In the genomic region with DNA sequence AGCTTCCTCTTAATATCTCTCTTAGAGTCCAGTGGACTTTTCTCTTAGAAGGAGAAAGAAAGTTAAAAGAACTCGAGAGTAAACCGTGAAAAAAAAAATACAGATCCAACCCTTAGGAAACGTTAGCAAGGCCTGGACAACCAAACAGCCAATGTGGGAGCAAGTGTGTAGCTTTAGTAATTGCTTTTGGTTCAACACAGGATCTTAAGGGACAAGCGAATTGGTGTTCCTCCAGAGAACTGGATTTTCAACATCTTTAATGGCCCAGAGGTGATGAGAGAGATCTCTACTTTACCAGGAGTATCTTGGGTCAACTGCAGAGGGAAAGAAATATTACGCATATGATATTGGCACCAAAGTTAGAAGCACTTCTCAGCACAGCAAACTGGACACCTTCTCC, we compare ENCODE assay signal across 8 mouse cellular contexts. TPM values are rescaled to one million over a fixed set of nuclear protein-coding genes. Genes with fewer than 3 reads are reported as not detected.
DNase-seq lines count a peak whose midpoint lies in the region; ATAC-seq lines count a peak whose summit lies in the region.
"Had no signal": no experiment of that assay in that cellular context is flagged by ENCODE, and none has a peak within 500 bp of the region (broad histone marks: within the 10 kb centered on the region; RNA-seq: fewer than 3 reads in every experiment).

No protein-coding gene starts in this region.

- ATAC-seq in liver, embryonic 11.5 days (replicated peaks; ENCODE audit: low FRiP score), result no peak
- ATAC-seq in forebrain, embryonic 13.5 days, result no peak
- no peak for ATAC-seq in limb, embryonic 11.5 days (ENCODE audit: insufficient number of reproducible peaks, low FRiP score, low TSS enrichment, low read depth)
- ATAC-seq in neural tube, embryonic 14.5 days (ENCODE audit: low read depth), result no peak

- H3K4me2 ChIP-seq in liver, embryonic 11.5 days, result peak overlapping the region; percentile 100
- peak overlapping the region; percentile 100 for H3K4me2 ChIP-seq in forebrain, embryonic 13.5 days
- peak overlapping the region; percentile 96 for H3K4me2 ChIP-seq in limb, embryonic 11.5 days (ENCODE audit: low read depth, severe bottlenecking)
- H3K4me2 ChIP-seq in neural tube, embryonic 14.5 days (ENCODE audit: low read depth, low read length), result no peak overlapping the region

- no peaks in the 10 kb centered on the region for H3K9me3 ChIP-seq in liver, embryonic 11.5 days (ENCODE audit: control insufficient read depth, low read length)
- H3K9me3 ChIP-seq in forebrain, embryonic 13.5 days (replicated peaks), result no peaks in the 10 kb centered on the region; the same call in 1 of the 2 replicates
- H3K9me3 ChIP-seq in limb, embryonic 11.5 days (ENCODE audit: control insufficient read depth, low read length), result no peaks in the 10 kb centered on the region
- H3K9me3 ChIP-seq in neural tube, embryonic 14.5 days (ENCODE audit: control insufficient read depth, low read length), result no peaks in the 10 kb centered on the region

- H3K36me3 ChIP-seq in liver, embryonic 11.5 days (ENCODE audit: control insufficient read depth, insufficient read depth, low read length), result no peaks in the 10 kb centered on the region
- H3K36me3 ChIP-seq in forebrain, embryonic 13.5 days (ENCODE audit: poor library complexity, severe bottlenecking), result no peaks in the 10 kb centered on the region
- no peaks in the 10 kb centered on the region for H3K36me3 ChIP-seq in limb, embryonic 11.5 days (ENCODE audit: control insufficient read depth, insufficient read depth, low read length)
- no peaks in the 10 kb centered on the region for H3K36me3 ChIP-seq in neural tube, embryonic 14.5 days (ENCODE audit: control insufficient read depth, insufficient read depth, low read length)

- peaks cover 62% of the 10 kb centered on the region for H3K27me3 ChIP-seq in liver, embryonic 11.5 days (replicated peaks; ENCODE audit: control insufficient read depth, insufficient read depth, low read length)
- H3K27me3 ChIP-seq in forebrain, embryonic 13.5 days, result peaks cover 53% of the 10 kb centered on the region
- H3K27me3 ChIP-seq in limb, embryonic 11.5 days (ENCODE audit: control insufficient read depth, insufficient read depth, low read length), result peaks cover 43% of the 10 kb centered on the region
- peaks cover 41% of the 10 kb centered on the region for H3K27me3 ChIP-seq in neural tube, embryonic 14.5 days (ENCODE audit: control insufficient read depth, insufficient read depth, low read length)
- H3K27me3 ChIP-seq: Patski had no signal

- no peak for DNase-seq in liver, embryonic 11.5 days (ENCODE audit: low spot score)
- no peak for DNase-seq in liver
- DNase-seq in limb, embryonic 11.5 days (ENCODE audit: low spot score), result peak; percentile 29
- DNase-seq in retina, postnatal 1 day, result no peak
- DNase-seq in yolk sac, embryonic 10.5 days (ENCODE audit: low spot score), result no peak

- H3K27ac ChIP-seq in liver, embryonic 11.5 days (ENCODE audit: low read depth, low read length), result no peak overlapping the region
- no peak overlapping the region for H3K27ac ChIP-seq in forebrain, embryonic 13.5 days
- H3K27ac ChIP-seq in limb, embryonic 11.5 days (replicated peaks; ENCODE audit: low read depth, low read length), result no peak overlapping the region
- no peak overlapping the region for H3K27ac ChIP-seq in neural tube, embryonic 14.5 days (ENCODE audit: low read depth, low read length)

- H3K4me1 ChIP-seq in liver, embryonic 11.5 days (replicated peaks; ENCODE audit: control insufficient read depth, insufficient read depth, low read length), result no peaks in the 10 kb centered on the region
- H3K4me1 ChIP-seq in forebrain, embryonic 13.5 days, result peaks cover 63% of the 10 kb centered on the region
- no peaks in the 10 kb centered on the region for H3K4me1 ChIP-seq in limb, embryonic 11.5 days (ENCODE audit: control insufficient read depth, insufficient read depth, low read length)
- peaks cover 7% of the 10 kb centered on the region; the same call in 1 of the 2 replicates for H3K4me1 ChIP-seq in neural tube, embryonic 14.5 days (ENCODE audit: control insufficient read depth, insufficient read depth, low read length)

- 27% methylated on average over 5 of the region's 5 CpGs for WGBS in liver, embryonic 11.5 days
- 25% methylated on average over 5 of the region's 5 CpGs for WGBS in forebrain, embryonic 13.5 days
- WGBS in limb, embryonic 11.5 days, result 9% methylated on average over 5 of the region's 5 CpGs
- WGBS in neural tube, embryonic 14.5 days, result 15% methylated on average over 5 of the region's 5 CpGs

- H3K4me3 ChIP-seq in liver, embryonic 11.5 days (ENCODE audit: low read depth, low read length), result no peak overlapping the region
- peak overlapping the region; percentile 81 for H3K4me3 ChIP-seq in forebrain, embryonic 13.5 days
- peak overlapping the region; percentile 87 for H3K4me3 ChIP-seq in limb, embryonic 11.5 days (ENCODE audit: low read depth, low read length)
- peak overlapping the region; percentile 78; the same call in 1 of the 2 replicates for H3K4me3 ChIP-seq in neural tube, embryonic 14.5 days (ENCODE audit: low read depth, low read length)

- H3K9ac ChIP-seq in liver, embryonic 11.5 days (ENCODE audit: low read depth, low read length), result no peak overlapping the region
- peak overlapping the region; percentile 77; the same call in 1 of the 2 replicates for H3K9ac ChIP-seq in forebrain, embryonic 13.5 days
- H3K9ac ChIP-seq in limb, embryonic 11.5 days (ENCODE audit: low read length), result no peak overlapping the region
- no peak overlapping the region for H3K9ac ChIP-seq in neural tube, embryonic 14.5 days (replicated peaks; ENCODE audit: low read depth, low read length)

RNA-seq across cellular contexts. Expression of a gene that starts 10.4 kb away (rescaled TPM):
- 2.0 and 2.1 TPM in 2 replicates for polyA plus RNA-seq in liver, embryonic 11.5 days (2014; fragmentation: Nextera tagmentation; extraction: Ambion mirVana)
- 14.2 and 20.7 TPM in 2 replicates for polyA plus RNA-seq in forebrain, embryonic 13.5 days (2015; fragmentation: Nextera tagmentation; extraction: Ambion mirVana)
- polyA plus RNA-seq in limb, embryonic 11.5 days (2014; fragmentation: Nextera tagmentation; extraction: Ambion mirVana), result 7.7 and 8.8 TPM in 2 replicates
- 24.7 and 25.6 TPM in 2 replicates for polyA plus RNA-seq in neural tube, embryonic 14.5 days (2014; fragmentation: Nextera tagmentation; extraction: Ambion mirVana)
